Mouse (Mus musculus): ENCODE data around the gene Cct8l1. TPM values are rescaled to one million over a fixed set of nuclear protein-coding genes. Genes with fewer than 3 reads are reported as not detected.

The Cct8l1 gene
- total and polyA plus RNA-seq, 2 experiments from 2014 or later = 0.08 TPM; not detected in 1

GRCm38 (mm10) chr5:25506041-25506440 is 9.8 kb upstream of the Cct8l1 start:
- Histone ChIP-seq H3K4me1 (ENCODE audit: control insufficient read depth, insufficient read depth) (peaks cover 5% of the 10 kb centered on the region; the same call in 1 of the 2 replicates), H3K4me2 (ENCODE audit: low read depth, low read length) (no peak overlapping the region), H3K36me3 (replicated peaks; ENCODE audit: control insufficient read depth, insufficient read depth, low read length) (no peaks in the 10 kb centered on the region), H3K27ac (ENCODE audit: low read depth) (no peak overlapping the region), H3K27me3 (ENCODE audit: control insufficient read depth, insufficient read depth, low read length) (no peaks in the 10 kb centered on the region), H3K9ac (replicated peaks; ENCODE audit: low read depth, low read length) (no peak overlapping the region), H3K4me3 (ENCODE audit: low read depth, low read length) (no peak overlapping the region), H3K9me3 (replicated peaks; ENCODE audit: control insufficient read depth, low read length) (no peaks in the 10 kb centered on the region)
- WGBS = 57% methylated on average over 5 of the region's 5 CpGs
- DNase-seq (ENCODE audit: low spot score) (no peak), ATAC-seq (ENCODE audit: insufficient read depth, low read depth) (no peak)
- TF ChIP-seq CTCF (IDR thresholded peaks at IDR 0.05; ENCODE audit: low read depth) (no peak), EP300 (IDR thresholded peaks at IDR 0.05; ENCODE audit: low read depth) (no peak)

- Histone ChIP-seq H3K27ac (ENCODE audit: low read depth) (no peak overlapping the region), H3K4me3 (ENCODE audit: low read depth, low read length) (no peak overlapping the region), H3K9ac (replicated peaks; ENCODE audit: low read depth, low read length) (no peak overlapping the region), H3K36me3 (replicated peaks; ENCODE audit: control insufficient read depth, insufficient read depth, low read length) (no peaks in the 10 kb centered on the region), H3K4me1 (ENCODE audit: control insufficient read depth, insufficient read depth) (no peaks in the 10 kb centered on the region), H3K4me2 (ENCODE audit: low read depth, low read length) (no peak overlapping the region), H3K27me3 (ENCODE audit: control insufficient read depth, insufficient read depth, low read length) (no peaks in the 10 kb centered on the region), H3K9me3 (replicated peaks; ENCODE audit: control insufficient read depth, low read length) (no peaks in the 10 kb centered on the region)
- DNase-seq (ENCODE audit: low spot score) (no peak), ATAC-seq (ENCODE audit: insufficient read depth, low read depth) (no peak)
- 89% methylated on average over 11 of the region's 11 CpGs for WGBS
- TF ChIP-seq EP300 (IDR thresholded peaks at IDR 0.05; ENCODE audit: low read depth) (no peak), CTCF (IDR thresholded peaks at IDR 0.05; ENCODE audit: low read depth) (no peak)
These were observed 531 bp downstream of the Cct8l1 start for GRCm38 (mm10) chr5:25516301-25516895.

- Histone ChIP-seq H3K4me2 (ENCODE audit: low read depth, low read length) (no peak overlapping the region), H3K27me3 (ENCODE audit: control insufficient read depth, insufficient read depth, low read length) (no peaks in the 10 kb centered on the region), H3K36me3 (replicated peaks; ENCODE audit: control insufficient read depth, insufficient read depth, low read length) (no peaks in the 10 kb centered on the region), H3K4me3 (ENCODE audit: low read depth, low read length) (no peak overlapping the region), H3K9ac (replicated peaks; ENCODE audit: low read depth, low read length) (no peak overlapping the region), H3K9me3 (replicated peaks; ENCODE audit: control insufficient read depth, low read length) (no peaks in the 10 kb centered on the region), H3K4me1 (ENCODE audit: control insufficient read depth, insufficient read depth) (no peaks in the 10 kb centered on the region), H3K27ac (ENCODE audit: low read depth) (no peak overlapping the region)
- DNase-seq (ENCODE audit: low spot score) (no peak), ATAC-seq (ENCODE audit: insufficient read depth, low read depth) (no peak)
- 83% methylated on average over 5 of the region's 5 CpGs for whole genome bisulfite sequencing
- no peak for TF ChIP-seq EP300 (IDR thresholded peaks at IDR 0.05; ENCODE audit: low read depth)
- no peak for TF ChIP-seq CTCF (IDR thresholded peaks at IDR 0.05; ENCODE audit: low read depth)
These were observed 1.7 kb downstream of the Cct8l1 start for GRCm38 (mm10) chr5:25517550-25517949.

- Histone ChIP-seq H3K9me3 (replicated peaks; ENCODE audit: control insufficient read depth, low read length) (no peaks in the 10 kb centered on the region), H3K4me2 (ENCODE audit: low read depth, low read length) (no peak overlapping the region), H3K36me3 (replicated peaks; ENCODE audit: control insufficient read depth, insufficient read depth, low read length) (no peaks in the 10 kb centered on the region), H3K27me3 (ENCODE audit: control insufficient read depth, insufficient read depth, low read length) (no peaks in the 10 kb centered on the region), H3K4me3 (ENCODE audit: low read depth, low read length) (no peak overlapping the region), H3K9ac (replicated peaks; ENCODE audit: low read depth, low read length) (no peak overlapping the region), H3K27ac (ENCODE audit: low read depth) (no peak overlapping the region), H3K4me1 (ENCODE audit: control insufficient read depth, insufficient read depth) (no peaks in the 10 kb centered on the region)
- ATAC-seq (ENCODE audit: insufficient read depth, low read depth) (no peak), DNase-seq (ENCODE audit: low spot score) (no peak)
- TF ChIP-seq CTCF (IDR thresholded peaks at IDR 0.05; ENCODE audit: low read depth) (no peak), EP300 (IDR thresholded peaks at IDR 0.05; ENCODE audit: low read depth) (no peak)
- WGBS = 38% methylated on average over 3 of the region's 3 CpGs
These were observed 4.0 kb downstream of the Cct8l1 start for GRCm38 (mm10) chr5:25519820-25520219.

GRCm38 (mm10) chr5:25521461-25521860 is 5.6 kb downstream of the Cct8l1 start:
- DNase-seq (ENCODE audit: low spot score) (no peak), ATAC-seq (ENCODE audit: insufficient read depth, low read depth) (no peak)
- 0 out of 2 replicates have a peak, but pooled peaks cover 3% of the 10 kb centered on the region for H3K4me1 ChIP-seq (ENCODE audit: control insufficient read depth, insufficient read depth)
- H3K27ac ChIP-seq (ENCODE audit: low read depth) = no peak overlapping the region
- no peaks in the 10 kb centered on the region for H3K36me3 ChIP-seq (replicated peaks; ENCODE audit: control insufficient read depth, insufficient read depth, low read length)
- no peak overlapping the region for H3K4me2 ChIP-seq (ENCODE audit: low read depth, low read length)
- TF ChIP-seq EP300 (IDR thresholded peaks at IDR 0.05; ENCODE audit: low read depth) (no peak), CTCF (IDR thresholded peaks at IDR 0.05; ENCODE audit: low read depth) (no peak)
- no peaks in the 10 kb centered on the region for H3K27me3 ChIP-seq (ENCODE audit: control insufficient read depth, insufficient read depth, low read length)
- H3K4me3 ChIP-seq (ENCODE audit: low read depth, low read length) = no peak overlapping the region
- H3K9me3 ChIP-seq (replicated peaks; ENCODE audit: control insufficient read depth, low read length) = no peaks in the 10 kb centered on the region
- no peak overlapping the region for H3K9ac ChIP-seq (replicated peaks; ENCODE audit: low read depth, low read length)
- WGBS = 67% methylated on average over 5 of the region's 5 CpGs

GRCm38 (mm10) chr5:25526116-25526515 is 10.2 kb downstream of the Cct8l1 start:
- ATAC-seq (ENCODE audit: insufficient read depth, low read depth) (no peak), DNase-seq (ENCODE audit: low spot score) (no peak)
- Histone ChIP-seq H3K27me3 (ENCODE audit: control insufficient read depth, insufficient read depth, low read length) (no peaks in the 10 kb centered on the region), H3K4me3 (ENCODE audit: low read depth, low read length) (no peak overlapping the region), H3K27ac (ENCODE audit: low read depth) (no peak overlapping the region), H3K9me3 (replicated peaks; ENCODE audit: control insufficient read depth, low read length) (no peaks in the 10 kb centered on the region), H3K4me2 (ENCODE audit: low read depth, low read length) (no peak overlapping the region), H3K36me3 (replicated peaks; ENCODE audit: control insufficient read depth, insufficient read depth, low read length) (no peaks in the 10 kb centered on the region), H3K9ac (replicated peaks; ENCODE audit: low read depth, low read length) (no peak overlapping the region), H3K4me1 (ENCODE audit: control insufficient read depth, insufficient read depth) (peaks cover 11% of the 10 kb centered on the region)
- TF ChIP-seq CTCF (IDR thresholded peaks at IDR 0.05; ENCODE audit: low read depth) (no peak), EP300 (IDR thresholded peaks at IDR 0.05; ENCODE audit: low read depth) (no peak)
- 41% methylated on average over 5 of the region's 5 CpGs for WGBS

Measured in heart, postnatal 0 days (tissue).